Mouse (Mus musculus): ENCODE measurements around the gene Gm14226. TPM values are rescaled to one million over a fixed set of nuclear protein-coding genes. Genes with fewer than 3 reads are reported as not detected.

The Gm14226 gene
- total and polyA plus RNA-seq, 3 experiments, result 0.07 to 0.08 TPM; not detected in 1

- Histone ChIP-seq H3K9ac (ENCODE audit: control insufficient read depth, low read depth, low read length, poor library complexity, severe bottlenecking) (no peak overlapping the region), H3K4me3 (ENCODE audit: control insufficient read depth in 1 of 2, insufficient read depth in 1 of 2, low read depth in 2 of 2, low read length in 2 of 2) (no peak overlapping the region), H3K9me3 (replicated peaks; ENCODE audit: insufficient read depth, low read length) (no peaks in the 10 kb centered on the region), H3K27me3 (ENCODE audit: control insufficient read depth in 1 of 2, insufficient read depth in 2 of 2, low read length in 2 of 2) (peaks cover 11 to 25% of the 10 kb centered on the region in 2 experiments), H3K36me3 (ENCODE audit: control insufficient read depth in 1 of 2, insufficient read depth in 2 of 2, low read length in 2 of 2) (no peaks in the 10 kb centered on the region; a peak in 1 of 4 replicates), H3K4me1 (ENCODE audit: control insufficient read depth in 1 of 2, insufficient read depth in 2 of 2, low read length in 2 of 2) (no peaks in the 10 kb centered on the region), H3K79me2 (ENCODE audit: control insufficient read depth, insufficient read depth, low read length, poor library complexity) (no peaks in the 10 kb centered on the region), H3K27ac (ENCODE audit: control insufficient read depth, low read depth, low read length) (no peak overlapping the region)
- TF ChIP-seq CTCF (IDR thresholded peaks at IDR 0.05 in 2 of 3, conservative IDR thresholded peaks at IDR 0.05 in 1 of 3; ENCODE audit: control insufficient read depth in 1 of 3, insufficient read depth in 1 of 3, low read depth in 2 of 3, low read length in 3 of 3, poor library complexity in 1 of 3, severe bottlenecking in 1 of 3), result peak; percentile 31 to 46 (median 45); a peak in 5 of 6 replicates
- no peak for TF ChIP-seq KAT2A (conservative IDR thresholded peaks at IDR 0.05; ENCODE audit: low read depth, low read length)
- no peak for TF ChIP-seq POLR2AphosphoS2 (IDR thresholded peaks at IDR 0.05; ENCODE audit: low read length)
- 0 out of 2 replicates have a peak, but pooled peaks have one; percentile 21 for TF ChIP-seq ZNF384 (IDR thresholded peaks at IDR 0.05; ENCODE audit: low read depth, low read length)
- peak; percentile 20; the same call in 1 of the 2 replicates for TF ChIP-seq ZC3H11A (IDR thresholded peaks at IDR 0.05; ENCODE audit: low read depth, low read length)
- peak; percentile 27 for TF ChIP-seq SMC3 (IDR thresholded peaks at IDR 0.05; ENCODE audit: low read depth, low read length)
- TF ChIP-seq RCOR1 (IDR thresholded peaks at IDR 0.05; ENCODE audit: low read depth, low read length), result no peak
- no peak for TF ChIP-seq USF1 (IDR thresholded peaks at IDR 0.05; ENCODE audit: low read depth, low read length)
- TF ChIP-seq ZMIZ1 (IDR thresholded peaks at IDR 0.05; ENCODE audit: low read depth, low read length), result no peak
- 0 out of 2 replicates have a peak, but pooled peaks have one; percentile 29 for TF ChIP-seq MYC (IDR thresholded peaks at IDR 0.05; ENCODE audit: low read depth, low read length)
- no peak for TF ChIP-seq JUND (IDR thresholded peaks at IDR 0.05; ENCODE audit: low read depth, low read length)
- peak; percentile 31 for TF ChIP-seq RAD21 (IDR thresholded peaks at IDR 0.05; ENCODE audit: low read depth, low read length)
- peak; percentile 9 for DNase-seq (ENCODE audit: low read depth, low spot score)
Observed at GRCm38 (mm10) chr2:154986609-154987008, 31.5 kb upstream of the Gm14226 start.

DNA sequence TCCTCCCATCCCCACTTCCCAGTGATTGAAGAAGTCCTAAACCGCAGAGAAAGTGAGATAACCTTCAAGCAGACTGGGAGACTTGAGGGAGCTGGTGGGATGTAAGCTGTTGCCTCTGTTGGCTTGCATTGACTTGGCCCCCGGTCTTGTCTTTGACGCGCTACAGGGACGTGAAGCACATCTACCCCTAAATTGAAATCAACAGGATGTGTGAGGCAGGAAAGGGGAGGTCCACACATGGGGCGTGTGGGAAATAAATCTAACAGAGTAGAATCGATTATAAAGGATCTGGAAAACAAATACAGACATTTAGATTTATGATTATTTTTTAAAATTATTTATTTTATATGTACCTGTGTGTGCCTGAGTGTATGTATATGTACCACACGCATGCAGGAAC, 26.7 kb upstream of the Gm14226 start:
- Histone ChIP-seq H3K4me3 (ENCODE audit: control insufficient read depth in 1 of 2, insufficient read depth in 1 of 2, low read depth in 2 of 2, low read length in 2 of 2) (no peak overlapping the region), H3K79me2 (ENCODE audit: control insufficient read depth, insufficient read depth, low read length, poor library complexity) (no peaks in the 10 kb centered on the region), H3K9me3 (replicated peaks; ENCODE audit: insufficient read depth, low read length) (no peaks in the 10 kb centered on the region), H3K36me3 (ENCODE audit: control insufficient read depth in 1 of 2, insufficient read depth in 2 of 2, low read length in 2 of 2) (no peaks in the 10 kb centered on the region; a peak in 1 of 4 replicates), H3K27ac (ENCODE audit: control insufficient read depth, low read depth, low read length) (no peak overlapping the region), H3K4me1 (ENCODE audit: control insufficient read depth in 1 of 2, insufficient read depth in 2 of 2, low read length in 2 of 2) (no peaks in the 10 kb centered on the region), H3K9ac (ENCODE audit: control insufficient read depth, low read depth, low read length, poor library complexity, severe bottlenecking) (no peak overlapping the region), H3K27me3 (ENCODE audit: control insufficient read depth in 1 of 2, insufficient read depth in 2 of 2, low read length in 2 of 2) (peaks cover 21 to 26% of the 10 kb centered on the region in 2 experiments)
- TF ChIP-seq HCFC1 (IDR thresholded peaks at IDR 0.05; ENCODE audit: low read depth, low read length) (no peak), MAX (IDR thresholded peaks at IDR 0.05; ENCODE audit: low read length) (no peak), POLR2A (IDR thresholded peaks at IDR 0.05; ENCODE audit: control insufficient read depth in 1 of 2, insufficient read depth in 1 of 2, low read depth in 1 of 2, low read length in 2 of 2, poor library complexity in 1 of 2) (no peak), MAFK (IDR thresholded peaks at IDR 0.05; ENCODE audit: borderline replicate concordance, low read depth, low read length) (no peak), POLR2AphosphoS5 (IDR thresholded peaks at IDR 0.05; ENCODE audit: borderline replicate concordance, low read depth, low read length) (no peak)
- no peak for DNase-seq (ENCODE audit: low read depth, low spot score)
